Mouse (Mus musculus) midbrain, embryonic 13.5 days (tissue): ENCODE results near the gene Rgs21. TPM values are rescaled to one million over a fixed set of nuclear protein-coding genes. Genes with fewer than 3 reads are reported as not detected.

ENCODE experiments used
- ATAC-seq: fragments of 200-750 bp; cut with Nextera tagmentation; 2 replicates; pipeline ENCODE4 v1.8.0; 2017; ENCODE audit warnings: mild to moderate bottlenecking, moderate TSS enrichment, moderate library complexity
- H3K27ac ChIP-seq: fragments of 300-500 bp; sonication (generic); 2 replicates; pipeline ENCODE4 v1.5.1; 2015; ENCODE audit warnings: inconsistent platforms, mild to moderate bottlenecking, moderate library complexity
- H3K27me3 ChIP-seq: fragments of 300-500 bp; sonication (generic); 2 replicates; pipeline ENCODE4 v1.6.1; 2015; ENCODE audit warnings: mild to moderate bottlenecking, inconsistent platforms
- H3K36me3 ChIP-seq: fragments of 300-500 bp; sonication (generic); 2 replicates; pipeline ENCODE4 v1.6.1; 2015; ENCODE audit warnings: mild to moderate bottlenecking, inconsistent platforms
- H3K4me1 ChIP-seq: fragments of 300-500 bp; sonication (generic); replicated peaks from 2 replicates; pipeline ENCODE4 v1.6.1; 2015; ENCODE audit warnings: inconsistent platforms
- H3K4me2 ChIP-seq: fragments of 300-500 bp; sonication (generic); replicated peaks from 2 replicates; pipeline ENCODE4 v1.6.1; 2015; ENCODE audit warnings: moderate library complexity, mild to moderate bottlenecking, inconsistent platforms
- H3K4me3 ChIP-seq: fragments of 300-500 bp; sonication (generic); replicated peaks from 2 replicates; pipeline ENCODE4 v1.5.1; 2015; ENCODE audit warnings: mild to moderate bottlenecking, inconsistent platforms
- H3K9ac ChIP-seq: fragments of 300-500 bp; sonication (generic); replicated peaks from 2 replicates; pipeline ENCODE4 v1.6.1; 2015; ENCODE audit warnings: mild to moderate bottlenecking, inconsistent platforms
- H3K9me3 ChIP-seq: fragments of 300-500 bp; sonication (generic); 2 replicates; pipeline ENCODE4 v1.6.1; 2016; ENCODE audit warnings: mild to moderate bottlenecking, inconsistent platforms
- WGBS: fragments of 180-500 bp; shearing (Covaris S2); methylation state at CpG from one replicate; pipeline ENCODE4 v1.1.7; 2015; 5-methylcytosine and 5-hydroxymethylcytosine counted together
- polyA plus RNA-seq: library from polyadenylated mRNA; unstranded; fragments of >200 nt; fragmentation: Nextera tagmentation; extraction: Ambion mirVana; gene quantifications from 2 replicates; pipeline ENCODE4 v1.2.1, GENCODE M21; 2015

The Rgs21 gene
- polyA plus RNA-seq, 1 experiment from 2014 or later, result not detected

GRCm38 (mm10) chr1:144498725-144499124 is 68.7 kb downstream of the Rgs21 start:
- H3K36me3 ChIP-seq, result no peaks in the 10 kb centered on the region
- no peak overlapping the region for H3K9ac ChIP-seq
- no peak for ATAC-seq
- no peaks in the 10 kb centered on the region for H3K9me3 ChIP-seq
- no peaks in the 10 kb centered on the region for H3K4me1 ChIP-seq
- no peak overlapping the region for H3K27ac ChIP-seq
- H3K4me3 ChIP-seq, result no peak overlapping the region
- H3K4me2 ChIP-seq, result no peak overlapping the region
- H3K27me3 ChIP-seq, result no peaks in the 10 kb centered on the region

- ATAC-seq, result no peak
- H3K9me3 ChIP-seq, result no peaks in the 10 kb centered on the region
- 52% methylated on average over 3 of the region's 3 CpGs for whole genome bisulfite sequencing
- no peak overlapping the region for H3K27ac ChIP-seq
- no peaks in the 10 kb centered on the region for H3K27me3 ChIP-seq
- H3K4me3 ChIP-seq, result no peak overlapping the region
- no peaks in the 10 kb centered on the region for H3K36me3 ChIP-seq
- H3K9ac ChIP-seq, result no peak overlapping the region
- no peak overlapping the region for H3K4me2 ChIP-seq
- no peaks in the 10 kb centered on the region for H3K4me1 ChIP-seq
Observed at GRCm38 (mm10) chr1:144498051-144498450, 69.4 kb downstream of the Rgs21 start.

GRCm38 (mm10) chr1:144493336-144493735 is 74.1 kb downstream of the Rgs21 start:
- Histone ChIP-seq H3K36me3 (no peaks in the 10 kb centered on the region), H3K4me1 (no peaks in the 10 kb centered on the region), H3K9ac (no peak overlapping the region), H3K27ac (no peak overlapping the region), H3K4me2 (no peak overlapping the region), H3K9me3 (no peaks in the 10 kb centered on the region), H3K4me3 (no peak overlapping the region), H3K27me3 (no peaks in the 10 kb centered on the region)
- no peak; the same call in 1 of the 2 replicates for ATAC-seq
- 100% methylated on average over 1 of the region's 1 CpGs for WGBS

GRCm38 (mm10) chr1:144488223-144488835 is 79.1 kb downstream of the Rgs21 start:
- no peaks in the 10 kb centered on the region for H3K9me3 ChIP-seq
- H3K27ac ChIP-seq, result no peak overlapping the region
- no peak for ATAC-seq
- H3K4me1 ChIP-seq, result no peaks in the 10 kb centered on the region
- H3K4me2 ChIP-seq, result no peak overlapping the region
- H3K4me3 ChIP-seq, result no peak overlapping the region
- H3K9ac ChIP-seq, result no peak overlapping the region
- H3K36me3 ChIP-seq, result no peaks in the 10 kb centered on the region
- no peaks in the 10 kb centered on the region for H3K27me3 ChIP-seq
- WGBS, result 75% methylated on average over 5 of the region's 5 CpGs

Other genes with a start within 250 kb of the Rgs21 start
- gene Rgs18, start 207.8 kb upstream of the Rgs21 start, polyA plus RNA-seq, result 0.50 and 0.54 TPM in 2 replicates